Mouse (Mus musculus) cerebral cortex, adult 2 months (tissue): ENCODE measurements around the gene Dscaml1.

Experiments
- WGBS: fragments of 180-500 bp; shearing (Covaris S2); methylation state at CpG from one replicate; pipeline ENCODE4 v1.1.7; 2018; 5-methylcytosine and 5-hydroxymethylcytosine counted together

Dscaml1 gene

DNA sequence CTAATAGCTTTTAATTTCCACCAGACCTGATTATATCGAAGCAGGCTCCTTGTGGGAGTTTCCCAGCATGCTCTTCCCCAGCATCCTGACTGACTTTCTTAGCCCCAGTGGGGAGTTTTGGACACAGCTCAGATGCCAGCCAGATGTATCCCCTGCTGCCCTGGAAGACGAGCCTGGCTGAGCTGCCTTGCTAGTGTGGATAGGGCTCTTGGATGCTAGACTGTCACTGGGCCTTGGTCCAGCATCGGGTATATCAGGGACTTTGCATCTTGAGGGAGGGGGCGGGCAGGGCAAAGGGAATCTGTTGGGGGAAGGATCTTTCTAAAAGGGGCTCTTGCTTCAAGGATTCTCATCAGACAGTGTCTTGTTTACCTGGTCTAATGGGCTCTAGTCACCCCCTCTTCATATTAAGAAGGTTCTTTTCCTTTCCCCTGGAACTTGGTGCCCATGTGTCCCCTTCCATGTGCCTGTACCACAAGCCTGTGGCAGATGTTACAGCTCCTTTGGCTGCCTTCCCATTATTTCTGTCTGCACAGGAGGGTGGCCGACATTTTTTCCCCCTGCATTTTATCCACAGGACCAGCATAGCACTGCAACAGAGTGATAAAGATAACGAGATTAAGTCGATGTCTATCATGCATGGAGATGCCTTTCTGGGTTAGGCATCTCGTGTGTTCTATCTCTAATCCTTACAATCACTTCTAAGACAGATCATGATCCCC lies 28.6 kb downstream of the Dscaml1 start:
- 53% methylated on average over 8 of the region's 8 CpGs for WGBS

DNA sequence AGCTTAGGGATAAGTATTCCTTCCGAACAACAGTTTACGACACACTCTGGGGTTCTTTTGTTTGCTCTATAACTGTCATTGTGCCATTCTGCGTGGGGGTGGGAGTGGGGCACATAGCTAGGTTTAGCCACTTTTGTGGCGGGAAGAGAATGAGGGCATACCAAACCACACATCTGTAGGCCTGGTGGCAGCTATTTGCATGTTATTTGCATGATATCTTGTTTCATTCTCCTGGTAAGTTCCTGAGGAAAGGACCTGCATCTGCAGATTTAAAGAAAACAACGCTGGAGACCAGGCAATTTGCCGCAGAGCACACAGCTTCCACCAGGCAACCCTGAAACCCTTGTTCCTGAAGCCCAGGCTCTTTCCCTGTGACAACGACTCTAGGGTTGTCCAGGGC lies 30.8 kb downstream of the Dscaml1 start:
- WGBS, result 51% methylated on average over 7 of the region's 7 CpGs

DNA sequence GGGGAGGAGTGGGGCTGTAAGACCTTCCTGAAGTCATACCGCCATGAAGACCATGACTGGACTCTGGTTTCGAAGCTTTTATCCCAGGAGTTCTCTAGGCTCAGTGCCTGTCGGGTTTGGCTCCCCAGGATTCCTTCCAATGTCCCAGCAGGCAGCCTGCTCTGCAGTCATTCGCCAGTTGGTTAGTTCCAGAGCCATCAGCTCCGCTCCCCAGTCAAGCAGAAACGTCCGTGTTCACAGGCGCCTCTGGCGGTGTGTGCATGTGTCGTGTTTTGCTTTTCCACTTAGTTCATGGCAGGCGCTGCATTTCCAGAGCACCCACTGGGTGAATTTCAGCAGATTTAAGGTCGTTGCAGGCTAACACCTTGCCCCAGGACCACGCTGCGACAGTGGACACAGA lies 31.9 kb downstream of the Dscaml1 start:
- WGBS, result 55% methylated on average over 14 of the region's 14 CpGs

DNA sequence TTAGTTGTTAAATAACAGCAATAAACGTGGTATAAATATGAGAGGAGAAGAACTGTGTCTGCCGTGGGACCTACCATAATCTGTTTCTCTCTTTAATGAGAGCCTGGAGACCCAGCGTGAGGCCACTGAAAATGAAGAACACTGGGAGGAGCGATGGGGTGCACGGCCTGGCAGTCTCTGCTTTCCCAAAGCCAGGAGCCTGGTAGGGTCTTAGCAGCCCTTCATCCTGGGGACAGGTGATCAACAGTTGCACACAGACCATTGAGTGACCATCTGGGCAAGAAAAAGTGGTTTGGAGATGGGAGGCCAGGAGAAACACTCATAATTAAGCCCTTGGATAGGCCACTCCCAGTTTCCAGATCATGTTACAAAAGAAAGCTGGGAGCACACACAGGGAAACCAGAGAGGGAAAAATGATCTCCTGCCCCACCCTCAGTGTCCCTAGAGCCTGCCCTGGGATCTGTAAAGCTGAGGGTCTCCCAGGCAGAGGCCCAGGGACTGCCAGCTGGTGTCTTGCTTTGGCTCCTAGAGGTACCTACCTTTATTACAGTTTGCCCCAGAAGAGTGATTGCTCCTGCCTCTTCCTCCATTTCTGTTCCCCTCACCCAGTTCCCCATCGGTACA lies 39.1 kb downstream of the Dscaml1 start:
- 72% methylated on average over 6 of the region's 6 CpGs for WGBS

DNA sequence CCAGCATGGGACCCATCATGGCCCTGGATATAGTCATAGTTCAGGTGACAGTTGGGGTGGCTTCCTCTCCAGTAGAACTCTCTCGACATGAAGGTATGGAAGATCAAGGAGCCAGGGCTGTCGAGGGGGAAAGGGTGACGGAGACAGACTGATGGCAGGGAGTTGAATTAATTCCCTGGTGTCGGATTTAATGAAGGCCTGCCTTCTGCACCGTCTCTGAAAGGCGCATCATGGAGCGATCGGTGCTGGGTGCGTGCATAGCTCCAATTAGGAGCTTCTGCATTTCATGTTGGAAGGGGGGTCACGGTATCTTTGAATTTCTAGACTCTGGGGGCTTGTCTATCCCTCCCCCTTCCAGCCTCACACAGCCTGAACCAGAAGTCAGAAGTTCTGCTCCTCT lies 41.8 kb downstream of the Dscaml1 start:
- 80% methylated on average over 10 of the region's 10 CpGs for WGBS

DNA sequence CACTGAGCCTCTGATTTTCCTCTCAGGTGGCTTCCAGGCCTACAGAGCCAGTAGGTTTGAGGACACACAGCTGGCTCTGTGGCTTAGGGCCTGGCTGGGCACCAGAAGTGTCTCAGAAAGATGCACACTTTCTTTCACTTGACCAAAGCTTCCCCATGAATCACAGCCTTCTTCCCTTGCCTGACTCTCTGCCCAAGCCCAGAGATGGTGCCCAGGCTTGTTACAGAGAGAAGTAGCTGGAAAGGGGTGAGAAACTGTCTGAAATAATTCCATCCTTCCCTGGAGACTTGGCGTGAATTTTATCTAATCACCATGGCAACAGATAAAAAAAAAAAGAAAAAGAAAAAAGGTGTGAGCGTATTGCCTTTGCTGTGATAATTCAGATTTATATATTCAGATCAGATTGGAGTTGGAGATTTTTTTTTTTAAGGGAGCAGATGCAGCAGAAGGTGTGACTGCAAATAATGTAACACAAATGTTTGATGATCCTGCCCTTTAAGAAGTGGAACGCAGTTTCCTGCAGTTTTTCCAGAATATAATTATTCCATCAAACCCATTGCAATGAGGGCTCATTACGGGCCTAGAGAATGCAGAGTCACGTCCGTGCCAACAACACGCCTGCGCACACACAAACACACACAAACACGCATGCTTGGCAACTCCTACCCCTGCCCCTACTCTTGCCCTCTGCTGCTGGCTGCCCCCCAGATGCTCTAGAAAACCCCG lies 44.5 kb downstream of the Dscaml1 start:
- 30% methylated on average over 10 of the region's 10 CpGs for WGBS

DNA sequence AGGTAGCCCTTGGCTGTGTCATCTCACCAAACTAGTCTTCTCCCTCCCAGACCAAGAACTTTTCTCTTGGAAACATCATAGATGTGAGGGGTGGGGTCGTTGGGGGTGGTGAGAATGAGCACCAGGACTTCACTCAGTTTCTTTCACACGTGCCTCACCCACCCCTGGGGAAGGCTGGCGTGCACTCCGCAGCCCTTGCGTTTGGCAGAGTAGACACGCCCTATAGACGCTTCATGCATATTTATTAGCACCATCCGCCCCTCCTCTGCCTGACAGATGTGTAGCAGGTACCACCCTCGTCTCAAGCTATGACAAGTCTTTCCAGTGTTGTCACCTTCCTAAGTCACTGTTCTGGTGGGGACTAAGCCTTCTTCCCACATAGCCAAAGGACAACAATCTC lies 45.3 kb downstream of the Dscaml1 start:
- WGBS, result 20% methylated on average over 9 of the region's 9 CpGs

DNA sequence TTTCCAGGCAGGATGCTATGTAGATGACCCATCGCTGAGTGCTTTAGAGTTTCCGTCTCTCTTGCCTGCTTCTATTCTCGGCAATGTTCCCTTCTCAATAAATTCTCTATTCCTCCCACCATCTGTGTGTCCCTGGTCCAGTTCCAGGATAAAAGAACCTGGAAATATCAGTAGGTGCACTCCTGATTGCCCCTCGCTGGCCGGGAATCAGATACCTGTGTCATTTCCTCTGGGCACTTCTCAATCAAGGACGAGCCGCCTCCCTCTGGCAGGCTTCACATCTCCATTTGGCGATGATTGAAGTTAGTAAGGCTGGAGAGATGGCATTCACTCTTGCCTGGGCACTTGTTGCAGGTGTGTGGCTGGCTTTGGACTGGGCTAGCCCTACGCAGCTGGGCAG lies 54.5 kb downstream of the Dscaml1 start:
- 66% methylated on average over 9 of the region's 9 CpGs for WGBS

DNA sequence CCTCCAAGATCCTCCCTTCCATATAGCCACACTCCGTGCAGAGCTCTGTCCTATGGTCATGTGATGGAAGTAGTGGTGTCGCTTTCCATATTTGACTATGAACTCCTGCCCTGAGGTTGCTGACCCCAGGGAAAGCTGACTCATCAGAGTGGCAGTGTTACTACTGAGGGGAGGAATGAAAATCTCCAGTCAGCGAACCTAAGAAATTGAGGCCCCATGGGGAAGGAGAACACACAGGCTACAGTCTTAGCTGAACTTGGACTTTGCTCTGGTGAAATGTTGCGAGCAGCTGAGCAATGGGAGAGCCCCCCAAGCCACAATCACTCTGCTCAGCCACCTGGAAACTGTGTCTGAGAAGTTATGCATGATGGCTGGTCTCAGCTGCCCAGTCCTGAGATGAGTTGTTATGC lies 60.2 kb downstream of the Dscaml1 start:
- 72% methylated on average over 4 of the region's 4 CpGs for WGBS

DNA sequence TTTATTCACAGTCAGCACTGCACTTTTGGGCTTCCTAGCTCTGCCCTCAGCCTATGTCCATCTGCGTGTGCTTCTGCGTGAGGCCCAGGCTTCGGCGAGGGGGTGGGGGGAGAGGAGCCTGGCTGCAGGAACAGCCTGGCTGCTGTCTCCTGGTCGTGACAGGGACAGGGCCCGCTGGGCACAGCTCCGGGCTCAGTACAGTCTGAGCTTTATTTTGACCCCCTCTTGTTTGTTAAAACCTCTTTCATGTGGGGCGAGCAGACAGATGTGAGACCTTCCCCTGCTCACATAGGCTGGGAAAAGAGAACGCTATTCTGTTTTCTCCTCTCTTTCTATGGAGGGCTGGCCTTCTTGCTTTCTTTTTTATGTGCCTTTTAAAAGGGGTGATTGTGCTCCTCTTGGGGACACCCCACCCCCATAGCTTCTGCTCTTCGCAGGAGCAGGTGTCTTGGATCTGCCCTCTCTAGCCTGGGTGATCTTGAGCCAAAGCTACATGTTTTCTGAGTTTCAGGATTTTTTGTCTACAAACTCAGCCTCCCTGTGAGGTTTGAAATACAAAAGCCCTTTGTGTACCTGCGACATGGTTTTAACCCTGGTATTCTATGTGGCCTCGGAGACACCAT lies 60.9 kb downstream of the Dscaml1 start:
- 69% methylated on average over 12 of the region's 12 CpGs for WGBS

DNA sequence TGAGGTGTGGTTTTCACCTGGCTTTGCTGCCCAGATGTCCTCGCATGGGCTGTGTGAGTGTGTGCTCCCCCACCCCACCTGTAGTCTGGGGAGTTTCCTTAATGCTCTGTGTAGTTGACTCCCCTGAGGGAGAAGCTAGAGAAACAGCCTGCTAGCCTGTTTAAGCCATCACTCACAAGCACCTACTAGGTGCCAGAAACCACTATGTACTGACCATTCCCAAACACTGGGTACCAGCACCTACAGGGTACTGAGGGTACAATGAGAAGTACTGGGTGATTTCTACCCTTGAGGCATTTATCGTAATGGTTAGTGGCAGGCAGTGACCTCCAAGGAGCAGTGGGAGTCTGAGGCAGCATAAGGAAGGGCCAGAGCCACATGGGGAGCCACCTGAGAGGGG lies 64.5 kb downstream of the Dscaml1 start:
- WGBS, result 93% methylated on average over 2 of the region's 2 CpGs

DNA sequence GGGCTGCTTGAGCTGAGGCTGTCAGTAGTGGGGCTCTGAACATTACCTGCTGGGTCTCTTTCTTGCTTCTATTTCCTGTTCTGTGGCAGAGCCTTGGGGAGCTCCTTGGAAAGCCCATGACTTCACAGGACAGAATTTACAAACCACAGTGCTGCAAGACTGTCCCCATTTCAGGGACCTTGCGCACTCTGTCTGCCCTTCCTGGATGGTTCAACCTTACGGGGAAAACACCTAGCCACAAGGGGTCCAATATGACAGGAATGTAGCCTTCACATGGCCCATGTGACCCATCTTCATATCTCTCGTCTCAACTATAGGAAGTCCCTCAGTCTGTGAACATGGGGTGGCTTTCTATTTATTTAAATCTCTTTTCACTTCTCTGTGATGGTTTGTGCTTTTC lies 68.5 kb downstream of the Dscaml1 start:
- WGBS, result 92% methylated on average over 3 of the region's 3 CpGs

DNA sequence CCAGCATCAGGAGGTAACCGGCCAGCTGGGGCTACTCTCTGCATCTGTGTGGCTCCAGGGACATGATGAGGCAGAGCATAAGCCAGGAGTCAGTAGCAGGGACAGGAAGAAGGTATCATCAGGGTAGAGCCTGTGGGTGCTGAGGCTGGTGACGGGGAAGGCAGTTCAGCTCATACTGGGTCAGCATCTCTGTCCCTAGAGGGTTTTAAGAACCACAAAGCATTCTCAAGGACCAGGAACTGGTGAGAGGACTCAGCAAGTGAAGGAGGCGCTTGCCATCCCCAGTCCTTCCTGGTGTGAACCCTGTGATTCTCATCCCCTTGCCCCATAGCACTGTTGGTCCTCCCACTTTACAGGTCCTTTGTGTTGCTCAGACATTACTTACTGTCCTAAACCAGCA lies 69.9 kb downstream of the Dscaml1 start:
- WGBS, result 89% methylated on average over 3 of the region's 3 CpGs

DNA sequence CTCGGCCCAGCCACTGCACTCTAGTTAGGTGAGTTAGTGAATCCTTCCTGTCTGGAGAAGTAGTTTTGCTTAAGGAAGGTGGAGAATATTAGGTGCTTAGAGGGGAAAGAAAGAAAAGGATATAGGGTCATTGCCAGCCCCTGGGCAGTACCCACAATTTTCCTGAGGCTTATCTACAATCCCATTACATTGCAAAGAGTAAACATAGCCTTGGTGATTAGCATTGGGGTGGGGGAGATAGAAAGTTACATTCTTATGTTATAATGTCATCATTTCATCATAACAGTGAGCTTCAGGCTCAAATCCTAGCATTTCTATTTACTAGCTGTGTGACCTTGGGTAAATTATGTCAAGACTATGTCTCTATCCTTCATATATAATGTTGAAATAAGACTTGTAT lies 70.5 kb downstream of the Dscaml1 start:
- WGBS, result 71% methylated on average over 1 of the region's 1 CpGs

DNA sequence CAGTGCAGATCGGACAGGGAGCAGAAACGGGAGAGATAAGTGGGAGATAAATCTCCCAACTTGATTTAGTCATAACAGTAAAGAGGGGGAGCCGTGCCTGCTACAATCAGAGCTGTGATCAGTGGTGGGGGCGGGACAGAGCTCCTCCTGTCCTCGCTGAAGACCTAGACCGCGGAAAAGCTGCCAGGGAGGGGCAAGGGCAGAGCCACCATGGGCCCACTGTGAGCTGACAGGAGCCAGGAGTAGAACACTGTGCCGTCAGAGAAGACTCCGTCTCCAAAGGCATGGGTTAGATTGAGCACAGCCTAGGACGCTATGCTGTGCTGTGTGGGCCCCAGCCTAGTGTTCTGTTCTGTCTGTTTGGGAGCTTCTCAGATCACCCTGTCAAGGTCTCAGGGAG lies 72.8 kb downstream of the Dscaml1 start:
- 42% methylated on average over 10 of the region's 10 CpGs for WGBS

DNA sequence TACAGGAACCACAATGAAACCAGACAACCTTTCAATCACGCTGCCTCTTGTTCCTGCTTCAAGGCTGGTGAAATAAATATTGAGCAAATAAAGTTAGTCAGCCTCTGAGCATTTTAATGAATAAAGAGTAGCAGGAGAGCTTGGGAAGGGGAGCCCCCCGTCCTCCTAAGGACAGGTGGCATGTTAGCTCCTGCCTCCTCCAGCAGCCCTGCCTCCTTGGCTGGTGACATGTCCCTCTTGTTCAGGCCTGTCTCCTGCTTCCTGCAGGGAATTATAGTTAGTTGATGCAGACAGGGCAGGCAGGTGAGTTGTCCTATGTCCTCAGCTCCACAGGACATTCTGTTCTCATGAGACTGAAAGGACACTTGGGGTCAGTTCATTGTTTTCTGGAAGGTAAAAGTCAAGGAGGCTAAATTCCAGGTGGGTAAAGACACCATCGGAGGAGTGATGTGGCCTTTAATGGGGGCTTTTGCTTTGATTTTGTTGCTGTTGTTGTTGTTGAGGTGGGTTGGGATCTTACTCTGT lies 73.7 kb downstream of the Dscaml1 start:
- 88% methylated on average over 3 of the region's 3 CpGs for WGBS

DNA sequence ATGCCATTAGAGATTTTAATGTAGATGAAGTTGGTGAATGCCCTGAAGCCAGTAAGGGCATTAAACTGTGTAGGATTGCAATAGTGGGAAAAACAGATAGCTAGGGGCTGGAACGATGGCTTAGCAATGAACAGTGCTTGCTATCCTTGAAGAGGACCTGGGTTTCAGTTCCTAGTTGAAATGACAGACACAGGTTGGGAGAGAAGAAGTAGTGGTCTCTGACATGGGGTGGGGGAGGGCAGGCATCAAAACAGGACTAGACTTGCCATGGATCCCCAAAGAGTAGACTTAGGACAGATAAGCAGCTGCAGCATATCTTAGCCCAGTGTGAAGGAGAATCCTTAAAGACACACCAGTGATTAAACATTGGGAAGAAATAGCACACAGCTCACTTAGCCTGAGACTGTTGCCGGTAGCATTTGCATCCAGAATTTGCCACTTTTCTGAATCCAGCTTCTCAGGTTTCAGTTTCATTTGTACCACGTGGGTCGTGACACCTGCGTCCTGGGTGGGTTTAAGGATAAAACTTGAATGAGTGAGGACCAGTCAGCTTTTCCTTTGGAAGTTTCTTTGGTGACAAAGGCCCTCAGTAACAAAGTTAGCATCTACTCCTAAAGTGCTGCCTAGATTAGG lies 75.0 kb downstream of the Dscaml1 start:
- 66% methylated on average over 5 of the region's 5 CpGs for WGBS

DNA sequence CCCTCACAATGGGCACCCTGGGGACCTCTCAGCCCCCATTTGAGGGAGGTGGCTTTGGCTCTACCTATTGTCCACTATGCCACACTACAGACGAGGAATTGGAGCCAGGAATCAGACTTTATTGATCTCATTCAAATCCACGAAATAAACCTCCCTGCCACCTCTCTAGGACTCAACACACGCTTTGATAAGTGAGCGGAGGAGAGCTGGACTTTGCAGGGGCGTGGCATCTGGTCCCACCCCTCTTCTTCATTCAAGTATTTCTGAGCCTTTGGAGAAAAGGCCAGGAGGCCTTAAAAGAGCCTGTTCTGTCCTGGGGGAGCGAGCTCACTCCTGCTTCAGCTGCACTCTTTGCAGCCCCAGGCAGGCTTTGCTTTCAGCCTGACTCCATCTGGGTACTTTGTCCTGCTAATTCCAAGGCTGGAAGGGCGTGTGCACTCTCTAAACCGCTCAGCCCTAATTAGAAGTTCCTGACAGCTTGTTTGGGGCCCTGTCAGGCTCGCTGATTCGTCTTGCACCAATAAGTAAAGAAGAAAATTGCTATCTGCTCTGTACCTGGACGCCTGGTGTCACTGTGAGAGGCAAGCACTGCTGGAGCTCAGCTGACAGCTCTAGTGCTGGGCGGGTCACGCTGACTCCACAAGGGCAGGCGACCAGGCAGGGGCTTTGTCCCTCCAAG lies 75.7 kb downstream of the Dscaml1 start:
- WGBS, result 67% methylated on average over 14 of the region's 14 CpGs

DNA sequence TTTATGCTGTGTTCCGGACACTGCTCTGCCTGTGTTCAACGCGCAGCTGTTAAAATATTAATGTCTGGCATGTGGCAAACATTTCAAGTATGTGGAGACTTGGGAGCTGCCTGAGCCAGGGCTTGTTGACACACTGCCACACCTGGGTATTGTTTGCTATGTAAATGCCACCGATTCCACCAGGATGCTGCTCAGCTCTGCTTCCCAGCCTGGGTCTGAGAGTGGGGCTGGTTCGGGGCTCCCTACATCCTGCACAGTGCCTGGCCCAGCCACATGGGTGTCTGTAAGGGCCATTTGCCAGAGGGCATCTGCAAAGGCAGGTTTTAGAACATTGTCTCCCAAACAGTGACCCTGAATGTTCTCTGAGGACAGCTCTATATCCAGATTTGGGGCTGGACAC lies 78.5 kb downstream of the Dscaml1 start:
- 63% methylated on average over 5 of the region's 5 CpGs for WGBS

DNA sequence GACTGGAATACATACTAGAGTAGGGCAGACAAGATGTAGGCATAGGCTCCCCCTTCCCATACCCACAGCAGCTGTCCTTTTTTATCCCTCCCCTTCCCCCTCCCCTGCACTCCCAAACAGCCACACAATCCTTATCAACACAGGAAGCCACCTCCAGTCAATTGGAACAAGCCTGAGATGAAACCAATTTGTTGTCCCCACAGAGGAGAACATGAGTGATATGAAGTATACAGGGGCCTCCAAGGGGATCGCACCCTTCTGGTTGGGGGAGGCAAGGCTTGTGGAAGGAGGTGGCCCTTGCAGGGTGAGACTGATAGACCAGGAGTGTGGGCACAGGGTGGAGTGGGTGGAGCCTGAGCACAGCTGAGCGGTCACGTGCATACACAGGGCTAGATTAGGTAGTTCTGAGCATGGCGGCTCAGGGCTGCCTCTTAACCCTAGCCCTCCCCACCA lies 79.1 kb downstream of the Dscaml1 start:
- WGBS, result 56% methylated on average over 4 of the region's 4 CpGs

DNA sequence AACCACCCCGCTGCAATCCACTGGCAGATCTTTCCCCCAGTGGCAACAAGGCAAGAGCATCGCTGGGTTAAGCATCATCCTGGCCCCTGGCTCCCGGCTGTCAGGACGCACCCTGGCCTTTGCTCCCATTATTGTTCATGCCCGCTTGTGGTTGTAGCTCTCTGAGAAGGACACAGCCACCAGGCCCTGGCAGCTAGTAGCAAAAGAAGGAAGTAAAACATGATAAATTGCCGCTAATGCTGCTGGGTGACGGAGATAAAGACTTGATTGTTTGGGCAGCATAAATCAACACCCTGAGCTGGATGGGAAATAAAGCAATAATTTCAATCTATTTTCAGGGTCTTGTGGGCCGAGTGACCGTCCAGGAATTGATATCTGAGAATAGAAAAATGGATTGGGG lies 81.1 kb downstream of the Dscaml1 start:
- 74% methylated on average over 9 of the region's 9 CpGs for WGBS
